17 mouse cellular contexts compared by ENCODE assay signal in genomic region chr11:31000028-31000427, GRCm38 (mm10). TPM values are rescaled to one million over a fixed set of nuclear protein-coding genes. Genes with fewer than 3 reads are reported as not detected.
DNase-seq lines count a peak whose midpoint lies in the region; ATAC-seq lines count a peak whose summit lies in the region.
"Had no signal": no experiment of that assay in that cellular context is flagged by ENCODE, and none has a peak within 500 bp of the region (broad histone marks: within the 10 kb centered on the region; RNA-seq: fewer than 3 reads in every experiment).

No protein-coding gene starts in this region.

- H3K4me3 ChIP-seq in kidney, embryonic 15.5 days (replicated peaks), result no peak overlapping the region
- no peak overlapping the region for H3K4me3 ChIP-seq in liver, embryonic 15.5 days (replicated peaks)
- H3K4me3 ChIP-seq in hindbrain, embryonic 10.5 days, result no peak overlapping the region
- H3K4me3 ChIP-seq: forebrain, embryonic 13.5 days; limb, embryonic 13.5 days; megakaryocyte, embryonic 14.5 days; neural tube, embryonic 12.5 days had no signal

- no peaks in the 10 kb centered on the region for H3K4me1 ChIP-seq in kidney, embryonic 15.5 days
- H3K4me1 ChIP-seq in liver, embryonic 15.5 days (replicated peaks), result peaks cover 55% of the 10 kb centered on the region
- H3K4me1 ChIP-seq in hindbrain, embryonic 10.5 days (replicated peaks), result no peaks in the 10 kb centered on the region
- H3K4me1 ChIP-seq: forebrain, embryonic 13.5 days; limb, embryonic 13.5 days; neural tube, embryonic 12.5 days had no signal

- H3K9me3 ChIP-seq in kidney, embryonic 15.5 days (replicated peaks), result no peaks in the 10 kb centered on the region
- no peaks in the 10 kb centered on the region for H3K9me3 ChIP-seq in liver, embryonic 15.5 days (replicated peaks)
- no peaks in the 10 kb centered on the region for H3K9me3 ChIP-seq in hindbrain, embryonic 10.5 days
- H3K9me3 ChIP-seq: forebrain, embryonic 13.5 days; limb, embryonic 13.5 days; megakaryocyte, embryonic 14.5 days; neural tube, embryonic 12.5 days had no signal

- H3K4me2 ChIP-seq in kidney, embryonic 15.5 days, result no peak overlapping the region
- H3K4me2 ChIP-seq in liver, embryonic 15.5 days, result 0 out of 2 replicates have a peak overlapping the region, but pooled peaks have one; percentile 5
- H3K4me2 ChIP-seq: forebrain, embryonic 13.5 days; limb, embryonic 13.5 days; neural tube, embryonic 12.5 days had no signal

- intact Hi-C loops in left cerebral cortex, postnatal 36 days (cut with DNase I), result no loop called here

- WGBS in kidney, embryonic 15.5 days, result 84% methylated on average over 2 of the region's 2 CpGs
- WGBS in liver, embryonic 15.5 days (ENCODE audit: insufficient replicate concordance), result 19% methylated on average over 2 of the region's 2 CpGs
- 97% methylated on average over 2 of the region's 2 CpGs for WGBS in hindbrain, embryonic 10.5 days

- DNase-seq in kidney, adult 8-10 months, result no peak
- DNase-seq in layer of hippocampus, adult 9-10 months (ENCODE audit: low spot score), result no peak
- DNase-seq in hindbrain, embryonic 10.5 days (ENCODE audit: low spot score), result no peak
- DNase-seq in left cerebral cortex, postnatal 36 days (ENCODE audit: low spot score in 2 of 2), result no peak
- DNase-seq: adrenal gland, postnatal 36 days; cerebellum, adult 9-10 months; heart, postnatal 4 days; kidney, postnatal 10 days; right cerebral cortex, postnatal 14 days; thymus, postnatal 36 days had no signal

- H3K36me3 ChIP-seq in kidney, embryonic 15.5 days, result no peaks in the 10 kb centered on the region
- no peaks in the 10 kb centered on the region for H3K36me3 ChIP-seq in liver, embryonic 15.5 days (replicated peaks)
- H3K36me3 ChIP-seq in hindbrain, embryonic 10.5 days, result no peaks in the 10 kb centered on the region
- H3K36me3 ChIP-seq: limb, embryonic 13.5 days had no signal

- H3K9ac ChIP-seq in kidney, embryonic 15.5 days, result no peak overlapping the region
- no peak overlapping the region for H3K9ac ChIP-seq in liver, embryonic 15.5 days
- H3K9ac ChIP-seq: forebrain, embryonic 13.5 days; limb, embryonic 13.5 days; neural tube, embryonic 12.5 days had no signal

- no peak overlapping the region for H3K27ac ChIP-seq in kidney, embryonic 15.5 days
- peak overlapping the region; percentile 82 for H3K27ac ChIP-seq in liver, embryonic 15.5 days (replicated peaks)
- no peak overlapping the region for H3K27ac ChIP-seq in hindbrain, embryonic 10.5 days
- H3K27ac ChIP-seq: forebrain, embryonic 13.5 days; limb, embryonic 13.5 days; neural tube, embryonic 12.5 days had no signal

- H3K27me3 ChIP-seq in kidney, embryonic 15.5 days, result no peaks in the 10 kb centered on the region
- H3K27me3 ChIP-seq in liver, embryonic 15.5 days, result no peaks in the 10 kb centered on the region
- no peaks in the 10 kb centered on the region for H3K27me3 ChIP-seq in hindbrain, embryonic 10.5 days (ENCODE audit: insufficient read depth, poor library complexity, severe bottlenecking)
- H3K27me3 ChIP-seq: forebrain, embryonic 13.5 days; limb, embryonic 13.5 days; megakaryocyte, embryonic 14.5 days; neural tube, embryonic 12.5 days had no signal

- ATAC-seq in kidney, embryonic 15.5 days (replicated peaks; ENCODE audit: low FRiP score), result 0 out of 2 replicates have a peak, but pooled peaks have one; percentile 46
- peak; percentile 15 for ATAC-seq in erythroid progenitor cell, adult 5-6 weeks (replicated peaks; ENCODE audit: low FRiP score, poor library complexity, severe bottlenecking)
- ATAC-seq in liver, embryonic 15.5 days (ENCODE audit: insufficient read depth), result no peak
- ATAC-seq: forebrain, embryonic 13.5 days had no signal

RNA-seq across cellular contexts. Expression of gene Chac2, which starts 13.9 kb away (rescaled TPM):
- 17.7 and 18.8 TPM in 2 replicates for polyA plus RNA-seq in kidney, embryonic 15.5 days (2015; fragmentation: Nextera tagmentation; extraction: Ambion mirVana)
- 60.5 and 109 TPM in 2 replicates for total RNA-seq in erythroid progenitor cell, adult 5-6 weeks (2015; ENCODE audit: low replicate concordance)
- total RNA-seq in erythroid progenitor cell, adult 5-6 weeks (2017; ENCODE audit: low replicate concordance), result 144 and 152 TPM in 2 replicates
- polyA plus RNA-seq in liver, embryonic 15.5 days (2015; fragmentation: Nextera tagmentation; extraction: Ambion mirVana), result 87.4 and 96.8 TPM in 2 replicates
- 10.2 and 11.0 TPM in 2 replicates for polyA plus RNA-seq in hindbrain, embryonic 10.5 days (2016; fragmentation: Nextera tagmentation; extraction: Ambion mirVana)
- total RNA-seq in left cerebral cortex, postnatal 36 days (2021), result 10 to 100 TPM; 13.0 to 15.3 TPM

RNA-seq across cellular contexts. Expression of gene Erlec1, which starts 45.9 kb away (rescaled TPM):
- polyA plus RNA-seq in kidney, embryonic 15.5 days (2015; fragmentation: Nextera tagmentation; extraction: Ambion mirVana), result 11.7 and 11.9 TPM in 2 replicates
- total RNA-seq in erythroid progenitor cell, adult 5-6 weeks (2015; ENCODE audit: low replicate concordance), result 36.9 and 73.2 TPM in 2 replicates
- total RNA-seq in erythroid progenitor cell, adult 5-6 weeks (2017; ENCODE audit: low replicate concordance), result 37.0 and 39.7 TPM in 2 replicates
- 5.9 and 7.2 TPM in 2 replicates for polyA plus RNA-seq in liver, embryonic 15.5 days (2015; fragmentation: Nextera tagmentation; extraction: Ambion mirVana)
- polyA plus RNA-seq in hindbrain, embryonic 10.5 days (2016; fragmentation: Nextera tagmentation; extraction: Ambion mirVana), result 7.5 and 8.2 TPM in 2 replicates
- 10 to 100 TPM; 62.5 to 62.6 TPM for total RNA-seq in left cerebral cortex, postnatal 36 days (2021)
